Mouse (Mus musculus) forebrain, embryonic 13.5 days (tissue): Measurements from ENCODE around the gene Tmcc1. TPM values are rescaled to one million over a fixed set of nuclear protein-coding genes. Genes with fewer than 3 reads are reported as not detected.
"Not testable (repeated sequence)": the region's sequence is repeated elsewhere in the genome, so short reads cannot be mapped to it uniquely, and the experiment has no call there.

Source experiments
- ATAC-seq: fragments of 200-750 bp; cut with Nextera tagmentation; 2 replicates; pipeline ENCODE4 v1.8.0; 2017
- H3K27ac ChIP-seq: fragments of 300-500 bp; sonication (generic); 2 replicates; pipeline ENCODE4 v1.5.1; 2015; ENCODE audit warnings: inconsistent platforms, mild to moderate bottlenecking, moderate library complexity
- H3K27me3 ChIP-seq: fragments of 300-500 bp; sonication (generic); 2 replicates; pipeline ENCODE4 v1.6.1; 2015; ENCODE audit warnings: mild to moderate bottlenecking, inconsistent platforms
- H3K36me3 ChIP-seq: fragments of 300-500 bp; sonication (generic); 2 replicates; pipeline ENCODE4 v1.6.1; 2015; ENCODE audit warnings: mild to moderate bottlenecking, inconsistent platforms; ENCODE audit not compliant: poor library complexity, severe bottlenecking
- H3K4me1 ChIP-seq: fragments of 300-500 bp; sonication (generic); 2 replicates; pipeline ENCODE4 v1.6.1; 2015; ENCODE audit warnings: inconsistent platforms
- H3K4me2 ChIP-seq: fragments of 300-500 bp; sonication (generic); 2 replicates; pipeline ENCODE4 v1.6.1; 2015; ENCODE audit warnings: inconsistent platforms, mild to moderate bottlenecking, moderate library complexity
- H3K4me3 ChIP-seq: fragments of 300-500 bp; sonication (generic); 2 replicates; pipeline ENCODE4 v1.5.1; 2015; ENCODE audit warnings: mild to moderate bottlenecking, inconsistent platforms
- H3K9ac ChIP-seq: fragments of 300-500 bp; sonication (generic); 2 replicates; pipeline ENCODE4 v1.6.1; 2015; ENCODE audit warnings: mild to moderate bottlenecking, inconsistent platforms
- H3K9me3 ChIP-seq: fragments of 300-500 bp; sonication (generic); replicated peaks from 2 replicates; pipeline ENCODE4 v1.6.1; 2016; ENCODE audit warnings: inconsistent platforms
- WGBS: fragments of 180-500 bp; shearing (Covaris S2); methylation state at CpG from one replicate; pipeline ENCODE4 v1.1.7; 2015; 5-methylcytosine and 5-hydroxymethylcytosine counted together
- polyA plus RNA-seq: library from polyadenylated mRNA; unstranded; fragments of >200 nt; fragmentation: Nextera tagmentation; extraction: Ambion mirVana; gene quantifications from 2 replicates; pipeline ENCODE4 v1.2.1, GENCODE M21; 2015

The Tmcc1 gene
- polyA plus RNA-seq, 1 experiment from 2014 or later = 33.8 TPM

GRCm38 (mm10) chr6:116192809-116193311 lies 426 bp downstream of the Tmcc1 start:
- under 1% methylated on average over 38 of the region's 51 CpGs for WGBS
- Histone ChIP-seq H3K27ac (peak overlapping the region; percentile 78), H3K36me3 (no peaks in the 10 kb centered on the region), H3K4me2 (peak overlapping the region; percentile 90), H3K4me3 (peak overlapping the region; percentile 76), H3K9me3 (no peaks in the 10 kb centered on the region), H3K27me3 (no peaks in the 10 kb centered on the region), H3K9ac (peak overlapping the region; percentile 94), H3K4me1 (peaks cover 33% of the 10 kb centered on the region)
- peak; percentile 91 for ATAC-seq

DNA sequence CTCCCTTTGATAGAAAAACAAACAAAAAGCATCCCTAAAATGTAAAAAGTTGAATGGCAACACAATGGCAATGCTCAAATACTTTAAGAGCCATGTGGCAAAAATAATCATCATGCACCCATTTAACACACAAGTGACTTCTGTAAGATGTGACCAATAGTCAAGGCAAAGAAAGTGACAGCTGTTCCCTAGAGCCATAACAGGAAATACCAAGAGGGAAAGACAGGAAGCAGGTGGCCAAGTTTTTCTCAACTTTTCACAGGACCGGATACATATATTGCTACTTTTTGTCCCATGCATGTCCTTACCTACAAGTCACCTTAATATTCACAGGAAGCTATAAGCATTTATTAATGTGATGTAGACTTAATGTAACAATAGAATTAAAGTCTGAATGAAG lies 3.9 kb downstream of the Tmcc1 start:
- Histone ChIP-seq H3K4me3 (no peak overlapping the region), H3K27ac (no peak overlapping the region), H3K4me2 (no peak overlapping the region), H3K9ac (no peak overlapping the region), H3K9me3 (no peaks in the 10 kb centered on the region), H3K36me3 (no peaks in the 10 kb centered on the region), H3K27me3 (no peaks in the 10 kb centered on the region), H3K4me1 (peaks cover 33% of the 10 kb centered on the region)
- WGBS = 95% methylated on average over 1 of the region's 1 CpGs
- ATAC-seq = no peak

DNA sequence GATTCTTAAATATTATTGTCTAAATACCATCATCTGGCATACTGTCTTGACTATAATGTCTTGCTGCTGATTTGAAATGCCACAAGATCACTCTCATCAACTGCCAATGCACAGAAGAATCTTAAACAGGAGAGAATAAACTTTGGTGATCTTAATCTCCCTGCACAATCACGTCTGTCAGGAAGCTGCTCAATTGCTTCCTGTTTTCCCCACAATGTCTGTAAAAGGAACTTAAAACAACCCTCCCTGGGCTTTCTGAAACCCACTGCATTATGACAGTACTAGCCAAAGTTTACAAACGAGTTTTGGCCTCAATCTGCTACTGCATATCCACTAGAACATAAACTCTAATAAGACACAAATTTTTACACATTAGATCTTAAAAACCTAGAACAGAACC lies 6.8 kb downstream of the Tmcc1 start:
- Histone ChIP-seq H3K9me3 (no peaks in the 10 kb centered on the region), H3K27ac (no peak overlapping the region), H3K4me2 (no peak overlapping the region), H3K4me1 (peaks cover 21% of the 10 kb centered on the region), H3K36me3 (no peaks in the 10 kb centered on the region), H3K27me3 (no peaks in the 10 kb centered on the region), H3K9ac (no peak overlapping the region), H3K4me3 (no peak overlapping the region)
- WGBS = 46% methylated on average over 2 of the region's 2 CpGs
- no peak for ATAC-seq

GRCm38 (mm10) chr6:116183509-116183908 lies 9.8 kb downstream of the Tmcc1 start:
- no peak overlapping the region for H3K27ac ChIP-seq
- H3K27me3 ChIP-seq = no peaks in the 10 kb centered on the region
- no peaks in the 10 kb centered on the region for H3K9me3 ChIP-seq
- no peak overlapping the region for H3K4me2 ChIP-seq
- peaks cover 11% of the 10 kb centered on the region for H3K36me3 ChIP-seq
- no peak overlapping the region for H3K9ac ChIP-seq
- no peak for ATAC-seq
- peaks cover 5% of the 10 kb centered on the region; the same call in 1 of the 2 replicates for H3K4me1 ChIP-seq
- no peak overlapping the region for H3K4me3 ChIP-seq
- WGBS = 84% methylated on average over 5 of the region's 5 CpGs

DNA sequence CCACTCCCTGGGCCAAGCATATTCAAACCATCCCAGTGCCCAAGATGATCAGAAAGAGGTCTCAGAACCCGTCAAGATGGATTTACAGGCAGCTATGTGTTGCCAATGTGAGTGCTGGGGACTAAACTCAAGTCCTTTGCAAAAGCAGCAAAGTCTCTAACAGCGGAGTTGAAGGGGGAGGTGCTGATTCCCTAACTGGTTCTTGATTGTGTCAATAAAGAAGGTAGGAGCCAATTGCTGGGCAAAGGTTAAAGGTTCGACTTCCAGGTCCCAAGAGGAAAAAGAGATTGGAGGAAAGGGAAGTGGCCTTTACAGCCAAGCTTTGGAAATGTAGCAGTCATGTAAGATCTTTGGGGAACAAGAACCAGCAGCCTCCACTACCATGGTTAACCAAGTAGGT lies 12.6 kb downstream of the Tmcc1 start:
- 0 out of 2 replicates have a peak, but pooled peaks cover 5% of the 10 kb centered on the region for H3K4me1 ChIP-seq
- H3K9ac ChIP-seq = no peak overlapping the region
- no peaks in the 10 kb centered on the region for H3K27me3 ChIP-seq
- ATAC-seq = no peak
- no peak overlapping the region for H3K4me3 ChIP-seq
- peaks cover 16% of the 10 kb centered on the region for H3K36me3 ChIP-seq
- no peaks in the 10 kb centered on the region for H3K9me3 ChIP-seq
- H3K27ac ChIP-seq = no peak overlapping the region
- WGBS = 77% methylated on average over 3 of the region's 3 CpGs
- H3K4me2 ChIP-seq = no peak overlapping the region

DNA sequence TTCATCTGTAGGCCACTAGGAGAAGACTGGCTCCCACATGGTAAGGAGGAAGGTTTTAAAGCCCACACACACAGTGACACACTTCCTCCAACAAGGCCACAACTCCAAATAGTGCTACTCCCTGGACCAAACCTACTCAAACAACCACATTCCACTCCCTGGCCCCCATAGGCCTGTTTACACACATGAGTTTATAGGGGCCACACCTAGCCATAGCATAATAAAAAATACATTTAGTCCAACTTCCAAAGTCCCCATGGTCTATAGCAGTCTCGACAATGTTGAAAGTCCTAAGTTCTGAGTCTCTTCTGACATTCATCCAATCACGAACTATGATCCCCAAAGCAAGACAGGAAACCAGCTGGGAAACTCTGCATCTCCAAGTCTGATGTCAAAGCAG lies 14.9 kb downstream of the Tmcc1 start:
- no peak overlapping the region for H3K4me2 ChIP-seq
- no peaks in the 10 kb centered on the region for H3K9me3 ChIP-seq
- H3K4me3 ChIP-seq = no peak overlapping the region
- no peak for ATAC-seq
- H3K36me3 ChIP-seq = peaks cover 22% of the 10 kb centered on the region
- H3K9ac ChIP-seq = no peak overlapping the region
- H3K27me3 ChIP-seq = no peaks in the 10 kb centered on the region
- 95% methylated on average over 2 of the region's 2 CpGs for WGBS
- no peak overlapping the region for H3K27ac ChIP-seq
- 0 out of 2 replicates have a peak, but pooled peaks cover 5% of the 10 kb centered on the region for H3K4me1 ChIP-seq

- not testable (repeated sequence) for H3K9me3 ChIP-seq, H3K4me2 ChIP-seq, H3K9ac ChIP-seq, H3K27ac ChIP-seq, H3K4me3 ChIP-seq, H3K4me1 ChIP-seq, H3K27me3 ChIP-seq
- 75% methylated on average over 37 of the region's 37 CpGs for WGBS
- 0 out of 2 replicates have a peak, but pooled peaks have one; percentile 19 for ATAC-seq
- H3K36me3 ChIP-seq = peaks cover 14% of the 10 kb centered on the region
Measured at GRCm38 (mm10) chr6:116173511-116174099, 19.7 kb downstream of the Tmcc1 start.

GRCm38 (mm10) chr6:116166383-116166782 lies 26.9 kb downstream of the Tmcc1 start:
- H3K9ac ChIP-seq = no peak overlapping the region
- WGBS = 94% methylated on average over 1 of the region's 1 CpGs
- no peak for ATAC-seq
- H3K4me1 ChIP-seq = no peaks in the 10 kb centered on the region
- H3K9me3 ChIP-seq = no peaks in the 10 kb centered on the region
- H3K4me3 ChIP-seq = no peak overlapping the region
- no peak overlapping the region for H3K27ac ChIP-seq
- no peak overlapping the region for H3K4me2 ChIP-seq
- H3K36me3 ChIP-seq = peaks cover 7% of the 10 kb centered on the region
- no peaks in the 10 kb centered on the region for H3K27me3 ChIP-seq

DNA sequence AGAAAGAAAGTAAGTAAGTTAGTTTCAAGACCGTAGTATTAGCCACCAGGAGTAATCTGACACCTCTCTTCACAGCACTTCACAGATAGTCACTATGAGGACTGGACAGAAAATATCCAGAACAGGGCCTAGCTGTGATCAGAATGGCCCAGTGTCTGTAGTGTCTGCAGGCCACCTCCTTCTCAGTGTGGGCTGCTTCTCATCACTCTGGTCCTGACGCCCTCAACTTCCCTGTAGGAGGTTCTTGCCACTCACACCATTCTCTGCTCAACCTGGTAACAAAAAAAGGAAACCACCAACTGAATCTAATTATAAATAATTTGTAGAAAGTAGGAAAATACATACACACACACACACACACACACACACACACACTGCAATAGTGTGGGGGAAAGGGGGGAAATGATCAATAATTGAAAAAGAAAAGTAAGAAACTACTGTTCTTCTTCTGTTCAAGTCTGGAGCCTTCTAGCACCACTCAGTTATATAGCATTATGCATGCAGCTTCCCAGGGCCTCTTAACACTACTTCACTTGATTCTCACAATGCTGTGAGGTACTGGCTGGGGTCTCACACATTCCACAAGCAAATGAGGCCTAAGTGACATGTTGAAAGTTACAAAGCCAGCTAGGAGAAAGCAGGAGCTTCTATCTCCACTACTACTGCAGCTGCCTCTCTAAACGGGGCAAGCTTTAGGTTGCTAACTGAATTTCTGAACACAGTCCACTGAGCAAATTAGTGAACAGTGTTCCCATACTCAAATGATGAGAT lies 38.2 kb downstream of the Tmcc1 start:
- no peak overlapping the region for H3K9ac ChIP-seq
- ATAC-seq = no peak
- WGBS = 18% methylated on average over 3 of the region's 3 CpGs
- H3K36me3 ChIP-seq = 0 out of 2 replicates have a peak, but pooled peaks cover 3% of the 10 kb centered on the region
- no peak overlapping the region for H3K4me2 ChIP-seq
- H3K9me3 ChIP-seq = no peaks in the 10 kb centered on the region
- no peak overlapping the region for H3K27ac ChIP-seq
- no peaks in the 10 kb centered on the region for H3K27me3 ChIP-seq
- no peak overlapping the region for H3K4me3 ChIP-seq
- peaks cover 16% of the 10 kb centered on the region for H3K4me1 ChIP-seq

DNA sequence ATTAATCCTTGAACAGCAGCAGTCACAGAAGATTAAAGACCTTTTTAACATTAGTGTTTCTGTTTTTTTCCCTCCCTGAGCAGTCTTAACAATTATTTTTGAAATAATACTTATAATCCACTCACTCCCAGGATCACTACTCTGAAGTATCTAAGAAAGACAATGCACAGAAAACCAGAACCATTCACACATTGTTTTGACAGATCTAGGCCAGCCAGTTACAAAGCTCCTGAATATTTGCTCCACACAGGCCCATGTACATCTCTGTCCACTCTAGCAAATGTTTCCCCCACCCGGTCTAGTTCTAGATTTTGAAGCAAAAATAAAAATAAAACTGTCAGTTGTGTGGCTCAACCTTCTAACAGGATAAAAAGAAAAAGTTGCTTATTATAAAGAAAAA lies 45.9 kb downstream of the Tmcc1 start:
- H3K4me2 ChIP-seq = no peak overlapping the region
- ATAC-seq = no peak
- no peak overlapping the region for H3K9ac ChIP-seq
- no peak overlapping the region for H3K4me3 ChIP-seq
- no peak overlapping the region for H3K27ac ChIP-seq
- no peaks in the 10 kb centered on the region for H3K27me3 ChIP-seq
- WGBS = 83% methylated on average over 1 of the region's 1 CpGs
- H3K4me1 ChIP-seq = 0 out of 2 replicates have a peak, but pooled peaks cover 3% of the 10 kb centered on the region
- no peaks in the 10 kb centered on the region for H3K9me3 ChIP-seq
- H3K36me3 ChIP-seq = 0 out of 2 replicates have a peak, but pooled peaks cover 3% of the 10 kb centered on the region

- Histone ChIP-seq H3K36me3 (no peaks in the 10 kb centered on the region), H3K4me3 (no peak overlapping the region), H3K27ac (no peak overlapping the region), H3K4me2 (no peak overlapping the region), H3K4me1 (peaks cover 17% of the 10 kb centered on the region), H3K27me3 (no peaks in the 10 kb centered on the region), H3K9ac (no peak overlapping the region), H3K9me3 (no peaks in the 10 kb centered on the region)
- no peak for ATAC-seq
- WGBS = 79% methylated on average over 2 of the region's 2 CpGs
Measured at GRCm38 (mm10) chr6:116141696-116142095, 51.6 kb downstream of the Tmcc1 start.

DNA sequence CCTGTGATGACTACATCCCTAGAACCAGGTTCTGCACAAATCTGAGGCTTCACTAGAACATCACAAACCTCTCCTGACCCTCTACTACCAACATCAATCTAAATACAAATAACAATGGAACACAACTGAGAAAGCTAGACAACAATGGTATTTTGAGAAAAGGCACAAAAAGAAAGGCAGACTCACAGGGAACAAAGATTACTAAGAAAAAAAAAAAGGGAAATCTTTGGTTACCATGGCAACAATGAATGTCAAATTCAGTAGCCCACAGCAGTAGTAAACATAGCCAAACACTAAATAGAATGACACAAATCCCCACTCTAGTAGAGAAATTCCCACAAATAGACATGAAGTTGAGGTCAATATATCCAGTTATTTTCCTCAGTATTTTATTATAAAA lies 52.5 kb downstream of the Tmcc1 start:
- Histone ChIP-seq H3K9me3 (no peaks in the 10 kb centered on the region), H3K4me2 (no peak overlapping the region), H3K9ac (no peak overlapping the region), H3K4me1 (peaks cover 17% of the 10 kb centered on the region), H3K27me3 (no peaks in the 10 kb centered on the region), H3K4me3 (no peak overlapping the region), H3K27ac (no peak overlapping the region), H3K36me3 (no peaks in the 10 kb centered on the region)
- no peak for ATAC-seq
